Mouse (Mus musculus): ENCODE measurements at regions not wholly inside any gene's neighbourhood (a gene's known extent, or its start where the extent isn't known, plus 50 kb on each side); places are given as distances from the start of the nearest gene placed in this dataset.

DNA sequence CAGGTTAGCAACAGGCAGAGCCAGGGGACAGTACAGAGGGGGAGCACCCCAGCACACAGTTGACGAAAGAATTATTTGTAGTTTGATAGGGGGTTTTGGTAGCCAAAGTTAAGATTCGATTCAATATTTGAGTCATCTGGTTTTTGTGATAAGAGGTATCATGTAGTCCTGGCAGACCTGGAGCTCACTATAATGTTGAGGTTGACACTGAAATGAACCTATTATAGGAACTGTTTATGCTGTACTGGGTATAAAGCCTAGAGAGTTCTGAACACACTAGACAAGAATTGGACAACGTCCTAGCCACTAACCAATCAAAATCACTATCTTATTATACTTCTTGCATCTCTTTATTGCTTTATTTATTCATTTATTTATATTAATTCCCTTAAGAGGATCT, 284.4 kb upstream of the Thbs1 start:
- no peak for DNase-seq

DNA sequence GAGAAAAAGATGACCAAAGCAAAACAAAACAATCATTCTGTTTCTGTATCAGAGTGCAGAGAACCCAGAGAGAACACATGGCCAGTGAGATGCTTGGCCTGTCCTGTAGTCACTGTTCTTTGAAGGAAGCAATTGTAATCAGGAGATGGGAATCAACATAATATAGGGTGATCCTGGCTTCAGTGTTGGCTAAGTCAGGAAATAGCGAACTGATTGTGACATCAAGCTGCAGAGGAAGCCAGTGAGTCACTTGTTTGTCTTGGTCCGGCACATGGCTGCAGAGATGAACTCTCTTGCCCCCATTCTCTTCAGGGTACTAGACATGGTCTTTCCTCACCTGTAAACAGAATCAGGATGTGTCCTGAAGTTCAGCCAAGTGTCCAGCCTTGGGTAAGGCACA, 273.3 kb upstream of the Thbs1 start:
- no peak for DNase-seq

DNA sequence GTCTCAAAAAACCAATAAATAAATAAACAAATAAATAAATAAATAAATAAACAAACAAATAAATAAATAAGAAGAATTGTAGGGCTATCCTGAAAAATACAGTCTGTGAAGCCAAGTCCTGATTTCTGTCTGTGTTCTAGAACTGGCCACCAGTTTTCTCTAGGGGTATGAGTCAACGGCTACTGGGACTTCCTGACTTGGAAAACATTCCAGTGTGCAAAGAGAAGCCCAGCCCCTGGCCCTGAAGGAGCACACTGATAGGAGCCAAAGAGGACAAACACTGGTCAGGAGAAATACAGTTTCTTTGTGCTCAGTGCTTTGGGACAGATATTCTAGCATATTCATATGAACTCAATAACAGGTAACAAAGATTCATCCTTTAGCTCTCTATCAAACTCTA, 271.3 kb upstream of the Thbs1 start:
- no peak for DNase-seq

DNA sequence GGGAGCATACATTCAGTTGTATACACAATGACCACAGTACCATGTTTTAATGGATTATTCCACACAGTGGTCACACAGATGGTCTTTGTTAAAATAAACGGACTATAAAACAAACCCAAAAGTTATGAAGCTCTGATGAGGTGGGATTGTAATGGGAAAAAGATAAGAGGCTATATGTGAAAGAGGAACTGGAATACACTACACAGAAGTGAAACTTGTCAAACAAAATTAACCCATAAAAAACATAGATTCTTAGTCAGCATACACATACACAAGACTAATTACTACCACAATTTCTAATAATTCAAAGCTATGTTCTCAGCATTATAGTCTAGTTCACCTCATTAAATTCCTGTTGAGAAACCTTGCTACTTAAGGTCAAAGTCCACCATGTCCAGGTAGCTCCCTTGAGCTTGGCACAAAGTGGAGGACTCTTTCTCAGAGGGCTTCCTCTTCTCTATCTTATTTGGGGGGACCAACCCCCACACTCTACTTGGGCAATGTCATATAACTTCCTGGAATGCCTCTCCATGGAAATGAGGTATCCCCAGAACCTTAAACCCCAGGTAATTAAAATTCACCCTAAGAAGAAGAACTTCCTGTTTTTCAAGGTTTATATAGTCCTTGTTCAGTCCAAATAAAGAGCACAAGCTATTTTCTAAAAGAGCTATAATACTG, 269.2 kb upstream of the Thbs1 start:
- no peak for DNase-seq

DNA sequence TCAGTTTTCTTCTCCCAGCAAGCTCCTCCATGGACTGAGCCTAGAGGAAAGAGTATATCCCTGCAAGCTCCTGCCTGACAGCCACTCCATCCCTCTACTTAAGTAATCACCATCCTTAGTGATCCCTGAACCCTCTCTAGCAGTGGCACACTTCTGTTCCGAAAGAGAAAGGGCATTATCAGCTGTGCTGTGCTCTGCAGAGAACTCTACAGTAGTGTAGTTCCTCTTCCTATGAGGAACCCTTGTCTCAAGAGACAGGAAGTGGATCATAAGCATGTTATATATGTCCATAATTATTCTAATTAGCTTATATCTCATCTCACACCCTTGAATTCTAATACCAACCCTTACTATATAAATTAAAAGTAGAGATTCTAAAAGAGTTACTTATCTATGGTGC, 259.2 kb upstream of the Thbs1 start:
- no peak for DNase-seq

DNA sequence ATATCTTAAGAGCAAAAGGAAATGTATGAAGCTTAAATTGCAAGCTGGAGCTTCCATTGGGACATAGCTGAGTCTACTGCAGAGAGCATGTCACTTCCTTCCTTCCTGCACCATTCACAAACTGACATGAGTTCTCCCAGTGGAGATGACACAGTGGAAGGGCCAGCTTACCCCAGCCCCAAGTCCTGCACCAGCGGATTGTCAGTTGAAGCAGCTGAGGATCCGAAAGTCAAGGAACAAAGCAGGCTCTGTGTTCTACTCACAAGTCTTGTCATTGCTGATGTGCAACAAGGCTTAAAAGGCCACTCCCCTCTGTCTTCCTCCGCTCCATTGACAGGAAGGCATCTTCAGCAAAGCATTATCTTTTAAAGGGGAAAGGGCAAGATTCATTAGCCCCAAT, 249.4 kb upstream of the Thbs1 start:
- no peak for DNase-seq

DNA sequence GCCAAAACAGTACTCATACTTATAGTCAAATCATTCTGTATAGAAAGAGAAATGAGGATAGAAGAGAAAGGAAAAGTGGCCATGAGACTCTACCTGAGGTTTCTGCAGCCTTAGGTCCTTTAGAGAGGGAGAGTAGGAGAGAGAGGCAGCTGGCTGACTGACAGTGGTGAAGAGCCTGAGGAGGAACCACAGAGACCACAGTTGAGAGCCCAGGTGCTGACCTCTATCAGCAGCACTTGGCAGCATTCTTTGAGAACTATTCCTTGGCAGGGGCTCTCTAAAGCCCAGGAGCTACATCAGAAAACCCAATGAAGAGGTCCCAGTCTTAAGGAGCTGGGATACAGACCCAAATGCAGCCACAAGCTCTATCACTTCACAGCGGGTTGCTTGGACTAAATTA, 246.6 kb upstream of the Thbs1 start:
- no peak for DNase-seq

DNA sequence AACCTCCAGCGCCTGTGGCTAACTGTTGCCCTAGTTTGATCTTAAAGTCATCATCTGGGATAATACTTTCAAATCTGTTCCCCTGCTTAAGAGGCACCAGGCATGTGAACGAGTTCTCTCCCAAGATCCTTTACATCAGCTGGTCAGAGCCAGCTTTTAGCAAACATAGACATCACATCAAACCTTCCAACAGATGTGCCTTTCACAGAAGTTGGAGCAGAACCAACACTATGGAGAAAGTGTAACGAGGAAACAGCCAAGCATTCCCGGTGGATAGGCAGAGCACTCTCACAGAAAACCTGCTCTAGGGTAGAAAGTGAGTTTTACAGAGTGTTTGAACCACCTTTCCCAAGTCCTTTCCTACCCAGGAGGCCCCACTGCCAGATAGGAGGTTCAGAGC, 244.7 kb upstream of the Thbs1 start:
- no peak for DNase-seq

DNA sequence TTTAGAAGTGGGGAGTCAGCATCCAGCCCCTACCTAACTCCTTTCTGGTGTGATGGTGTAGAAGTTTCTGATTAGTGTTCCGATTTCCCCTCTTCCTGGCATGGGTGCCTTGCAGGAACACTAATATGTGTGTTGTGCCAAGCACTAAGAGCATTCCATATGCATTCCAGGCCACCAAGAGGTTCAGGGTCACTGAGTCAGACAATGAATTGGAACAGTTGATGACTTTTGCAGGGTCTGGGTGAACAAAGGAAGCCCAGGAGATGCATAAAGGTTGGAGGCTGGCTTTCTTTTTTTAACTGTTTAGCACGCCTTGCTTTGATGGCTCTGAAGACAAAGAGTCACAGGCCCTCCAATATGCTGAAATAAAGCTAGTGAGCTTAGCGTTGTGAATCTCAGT, 244.3 kb upstream of the Thbs1 start:
- DNase-seq: no peak

DNA sequence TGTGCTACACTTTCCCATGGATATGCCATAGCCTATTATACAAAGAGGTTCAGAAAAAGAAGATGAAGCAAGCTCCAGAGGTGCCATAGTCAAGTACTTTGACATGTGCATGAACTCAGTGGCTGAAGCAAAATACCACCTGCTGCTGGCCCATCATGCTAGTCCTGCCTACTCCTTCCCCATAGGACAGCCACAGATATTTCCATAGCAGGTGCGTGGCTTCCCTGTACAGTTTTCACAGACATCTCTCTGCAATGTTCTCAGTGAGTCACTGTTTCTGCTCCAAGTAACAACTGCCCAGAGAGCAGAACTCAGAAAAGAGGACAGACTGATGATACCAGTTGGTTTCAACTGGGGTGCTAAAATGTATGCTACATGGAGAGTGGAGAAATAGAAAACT, 242.8 kb upstream of the Thbs1 start:
- DNase-seq: no peak

DNA sequence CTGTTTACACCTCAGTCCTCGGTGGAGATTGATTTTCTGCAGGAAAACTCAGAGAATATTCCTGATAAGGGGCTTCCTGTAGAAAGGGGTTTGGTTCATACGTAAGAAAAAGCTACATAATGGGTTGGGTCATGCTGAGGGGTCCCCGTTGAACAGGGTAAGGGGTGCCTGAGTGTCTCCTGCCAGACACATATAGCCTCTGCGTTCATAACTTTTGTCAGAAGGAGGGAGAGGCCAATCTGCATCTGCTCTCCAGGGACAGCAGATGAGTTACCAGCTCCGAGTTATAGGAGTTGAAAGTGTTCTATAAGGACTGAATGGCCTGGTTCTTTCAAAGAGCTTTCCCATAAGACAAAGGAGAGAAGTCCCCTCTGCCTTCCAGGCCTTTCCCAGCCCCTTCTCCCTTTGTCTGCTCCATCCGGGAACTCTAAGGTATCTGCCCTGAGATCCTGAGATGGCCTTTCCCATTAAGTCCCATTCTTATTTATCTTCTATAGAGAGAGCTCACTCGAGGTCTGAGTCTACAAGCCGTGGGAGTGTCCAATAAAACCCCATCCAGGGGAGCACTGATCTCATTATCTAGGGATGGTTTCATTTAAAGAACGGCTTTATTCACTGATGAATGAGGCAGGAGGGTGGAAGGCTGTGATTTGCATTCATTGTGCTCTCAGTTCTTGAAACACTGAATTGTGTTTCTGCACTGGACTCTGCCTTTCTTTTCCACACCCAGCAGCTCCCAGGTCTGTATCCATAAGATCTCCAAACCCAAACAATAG, 240.0 kb upstream of the Thbs1 start:
- DNase-seq: no peak

DNA sequence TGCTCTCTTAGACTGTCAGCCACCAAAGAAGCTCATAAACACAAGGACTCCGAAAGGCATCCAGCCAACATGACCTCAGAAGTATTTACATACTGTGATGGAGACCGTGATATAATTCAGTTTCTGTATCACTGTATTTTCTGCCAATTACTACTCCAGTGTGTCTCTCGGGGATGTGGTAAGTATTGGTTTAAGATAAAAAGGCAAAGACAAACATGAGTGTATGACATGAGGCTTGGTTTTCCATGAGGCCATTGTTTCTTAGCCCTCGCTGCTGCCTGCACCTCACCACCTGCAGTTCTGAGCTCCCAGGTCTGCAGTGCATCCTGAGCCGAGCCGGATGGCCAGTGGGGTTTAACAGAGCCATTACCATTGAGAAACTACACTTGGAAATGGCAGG, 233.9 kb upstream of the Thbs1 start:
- no peak for DNase-seq

DNA sequence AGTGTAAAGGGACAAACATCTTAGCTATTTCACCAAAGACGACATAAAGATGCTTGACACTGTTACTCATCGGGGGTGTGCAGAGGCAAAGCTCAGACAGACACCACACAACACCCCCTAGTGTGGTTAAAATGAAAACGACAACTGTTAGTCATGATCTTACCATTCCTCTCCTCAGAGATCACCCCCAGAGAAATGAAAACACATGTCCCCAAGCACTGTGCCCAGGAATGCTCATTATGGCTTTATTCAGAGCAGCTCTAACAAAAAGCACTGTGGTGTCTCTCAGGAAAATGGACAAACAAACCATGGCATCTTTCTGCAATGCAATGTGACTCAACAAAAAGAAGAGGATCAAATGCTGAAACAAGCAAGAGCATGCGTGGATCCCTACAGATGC, 229.5 kb upstream of the Thbs1 start:
- DNase-seq: no peak

DNA sequence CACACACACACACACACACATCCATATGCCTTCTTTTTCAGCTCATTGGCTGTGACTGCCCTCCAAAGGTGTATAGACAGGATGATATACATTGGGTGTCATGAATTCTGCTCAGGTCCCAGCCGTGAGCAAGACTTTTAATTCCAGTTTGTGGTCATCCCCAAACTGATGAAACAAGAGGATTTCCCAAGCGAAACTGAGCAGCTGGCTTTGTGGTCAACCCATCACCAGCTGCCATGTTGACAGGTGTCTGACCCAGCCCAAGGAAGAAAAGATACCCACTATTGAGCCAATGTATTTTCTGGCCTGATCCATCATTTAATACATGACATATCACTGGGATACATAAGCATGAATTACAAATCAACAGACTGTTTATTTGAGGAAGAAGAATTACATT, 228.8 kb upstream of the Thbs1 start:
- no peak for DNase-seq

DNA sequence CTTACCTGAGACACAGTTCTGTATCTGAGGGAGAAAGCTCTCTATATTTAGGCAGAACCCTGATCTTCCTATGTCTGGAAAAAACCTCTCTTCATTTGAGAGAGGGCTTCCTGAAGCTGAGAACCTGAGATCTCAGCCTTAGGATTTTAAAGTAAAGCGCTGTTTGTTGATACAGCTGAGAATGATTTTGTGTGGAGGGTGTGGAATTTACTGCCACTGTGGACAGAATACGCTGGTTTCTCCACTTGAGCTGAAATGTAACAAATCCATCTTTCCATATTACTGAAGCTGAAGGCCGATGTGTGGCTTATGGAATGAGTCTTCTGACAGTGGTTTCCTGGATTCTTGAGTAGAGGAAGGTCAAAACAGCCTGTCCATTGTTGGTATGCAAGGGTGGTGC, 225.2 kb upstream of the Thbs1 start:
- DNase-seq: no peak

DNA sequence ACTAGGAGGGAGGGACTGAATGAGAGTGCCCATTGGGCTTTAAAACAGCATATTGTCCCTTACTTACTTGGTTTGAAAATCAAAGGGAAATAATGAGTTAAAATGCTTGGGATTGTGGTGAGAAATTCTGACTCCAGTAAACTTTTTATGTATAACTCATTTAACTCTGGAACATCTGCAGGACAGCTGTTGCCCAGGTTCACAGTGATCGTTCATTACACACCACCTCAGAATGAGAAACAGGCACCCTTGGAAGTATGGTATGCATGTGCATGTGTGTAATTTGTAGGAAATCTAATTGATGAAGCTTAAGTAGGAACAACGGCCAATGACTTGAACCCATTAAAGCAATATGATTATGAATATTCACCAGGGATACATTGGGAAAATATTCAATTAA, 210.4 kb upstream of the Thbs1 start:
- no peak for DNase-seq

DNA sequence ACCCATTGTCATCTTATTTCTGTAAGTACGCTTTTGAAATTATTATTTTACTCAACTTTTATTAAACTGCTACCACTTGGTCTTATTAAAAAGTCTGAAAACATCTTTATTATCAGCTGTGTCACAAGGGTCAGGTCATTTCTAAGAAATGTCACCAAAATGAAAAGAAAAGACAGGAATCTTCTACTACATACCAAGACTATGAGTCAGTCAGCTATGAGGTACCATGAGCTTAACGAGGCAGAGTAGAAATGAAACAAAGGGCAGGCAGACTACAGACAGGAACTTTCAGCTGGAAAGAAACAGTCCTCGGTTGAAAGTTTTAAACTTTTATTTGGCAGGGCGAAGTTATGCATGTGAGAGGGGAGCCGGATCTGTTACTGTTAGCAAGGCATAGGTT, 208.8 kb upstream of the Thbs1 start:
- DNase-seq: no peak

DNA sequence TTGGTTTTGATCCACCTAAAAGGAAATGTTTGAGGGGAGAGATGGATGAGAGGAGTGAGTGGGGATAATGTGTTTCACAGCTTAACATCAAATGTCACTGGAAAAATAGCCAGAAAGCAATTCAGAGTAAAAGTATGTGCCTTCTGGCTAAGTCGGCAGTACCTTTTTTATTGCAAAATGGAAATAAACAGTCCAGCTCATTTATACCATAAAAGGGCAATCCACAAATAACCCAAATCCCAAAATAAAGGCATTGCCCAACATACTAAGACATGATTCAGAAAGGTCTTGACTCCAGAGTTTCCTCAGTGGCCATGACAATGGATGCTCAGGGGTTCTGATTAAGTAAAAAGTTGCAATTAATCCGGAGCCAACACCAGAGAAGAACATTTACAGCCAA, 208.0 kb upstream of the Thbs1 start:
- no peak for DNase-seq

DNA sequence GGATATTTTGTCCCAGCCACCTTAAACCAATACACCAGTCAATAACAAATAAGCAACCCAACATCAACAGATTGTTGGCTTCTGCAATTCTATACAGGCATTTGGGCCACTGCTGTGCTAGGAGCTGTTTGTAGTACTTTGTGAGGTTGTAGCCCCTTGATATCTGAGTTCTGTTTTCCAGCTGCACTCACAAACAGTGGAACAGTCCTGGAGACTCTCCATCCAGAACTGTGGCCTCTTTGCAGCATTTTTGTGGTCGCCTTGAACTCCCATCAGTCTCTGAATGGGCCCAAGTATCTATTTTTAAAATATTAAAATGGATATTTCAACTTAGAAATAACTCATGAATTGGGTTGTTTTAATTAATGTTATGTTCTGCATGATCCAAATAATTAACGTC, 205.2 kb upstream of the Thbs1 start:
- no peak for DNase-seq

DNA sequence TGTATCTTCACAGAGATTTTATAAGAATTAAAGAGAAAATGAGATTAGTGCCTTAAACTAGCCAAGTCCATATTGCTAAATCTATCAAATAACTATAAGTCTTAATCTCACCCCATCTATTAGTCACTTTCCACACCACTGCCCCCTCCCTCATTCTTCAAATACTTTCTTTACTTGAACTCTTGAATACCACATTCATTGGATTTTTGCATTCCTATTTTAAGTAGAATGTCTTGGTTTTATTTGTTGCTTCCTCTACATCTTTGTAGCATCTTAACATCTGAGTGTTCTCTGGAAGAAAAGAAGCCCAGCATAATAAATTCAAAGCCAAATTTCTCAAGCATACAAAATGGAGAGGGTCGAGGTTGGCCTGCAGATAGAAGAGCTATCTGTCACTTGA, 200.9 kb upstream of the Thbs1 start:
- no peak for DNase-seq

DNA sequence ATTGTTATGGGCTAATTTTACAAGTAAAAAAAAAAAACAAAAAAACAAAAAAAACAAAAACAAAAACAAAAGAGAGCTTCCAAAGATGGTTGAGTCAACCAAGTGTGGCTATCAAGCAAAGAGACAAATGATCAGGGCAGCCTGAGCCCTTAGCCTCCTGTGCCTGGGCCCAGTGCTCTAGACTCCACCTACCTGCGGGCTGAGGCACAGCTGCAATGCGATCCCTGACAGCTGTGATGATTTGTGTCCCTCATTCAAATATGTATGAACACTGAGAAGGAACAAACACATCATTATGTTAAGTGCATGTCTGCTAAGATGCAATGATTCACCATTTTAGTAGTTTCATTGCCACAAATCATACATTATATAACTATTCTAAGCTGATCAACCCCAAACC, 199.0 kb upstream of the Thbs1 start:
- DNase-seq: no peak

DNA sequence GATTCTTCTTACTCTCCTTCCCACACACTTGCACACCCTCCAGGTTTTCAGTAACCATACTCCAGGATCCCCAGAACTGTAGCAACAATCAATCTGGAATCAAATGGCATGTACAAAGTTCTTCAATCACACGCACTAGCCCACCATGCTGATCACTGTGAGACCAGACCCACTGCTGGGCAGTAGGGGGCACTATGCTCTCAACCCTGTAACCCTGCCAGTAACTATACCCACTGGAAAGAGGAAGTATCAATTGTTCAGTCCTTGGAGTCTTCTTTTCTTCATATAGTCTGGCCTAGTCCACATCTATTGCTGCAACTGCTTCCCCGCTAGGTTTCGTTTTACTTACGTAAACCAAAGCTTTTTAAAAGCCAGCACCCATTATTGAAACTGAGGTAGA, 197.8 kb upstream of the Thbs1 start:
- no peak for DNase-seq

DNA sequence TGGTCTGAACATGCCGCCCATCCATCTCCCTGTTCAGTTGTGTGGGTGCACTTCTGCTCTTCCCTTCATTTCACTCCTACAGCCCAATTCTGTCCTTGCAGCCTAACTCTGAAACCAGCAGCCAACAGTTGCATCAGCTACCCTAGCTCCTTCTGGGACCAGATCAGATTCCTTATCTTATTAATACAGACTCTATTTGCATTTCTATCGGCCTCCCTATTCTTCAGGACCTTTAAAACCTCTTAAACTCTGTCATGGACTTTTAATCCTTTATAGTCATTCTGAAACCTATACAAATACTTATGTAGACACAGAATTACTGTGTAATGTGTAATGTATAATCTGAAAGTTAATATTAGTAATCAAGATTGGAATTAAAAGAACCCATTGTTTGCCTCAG, 195.9 kb upstream of the Thbs1 start:
- DNase-seq: no peak

DNA sequence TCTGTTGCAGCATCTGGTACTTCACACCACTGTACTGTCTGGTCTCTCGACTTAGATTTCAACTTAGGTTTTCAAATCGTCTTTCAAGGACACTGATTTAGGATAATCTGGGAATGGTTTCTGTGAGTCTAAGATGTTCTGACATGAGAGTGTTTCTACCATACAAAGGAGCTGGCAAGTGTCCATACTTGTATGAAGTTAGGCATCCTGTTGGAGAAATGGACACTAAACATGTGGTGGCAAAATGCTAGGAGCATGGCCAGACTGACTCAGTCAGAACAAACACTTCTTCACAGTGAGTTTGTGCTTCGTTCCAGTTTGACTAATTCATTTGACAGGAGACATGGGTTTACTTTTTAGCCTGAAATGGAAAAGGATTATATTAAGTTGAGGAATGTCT, 194.5 kb upstream of the Thbs1 start:
- DNase-seq: no peak

DNA sequence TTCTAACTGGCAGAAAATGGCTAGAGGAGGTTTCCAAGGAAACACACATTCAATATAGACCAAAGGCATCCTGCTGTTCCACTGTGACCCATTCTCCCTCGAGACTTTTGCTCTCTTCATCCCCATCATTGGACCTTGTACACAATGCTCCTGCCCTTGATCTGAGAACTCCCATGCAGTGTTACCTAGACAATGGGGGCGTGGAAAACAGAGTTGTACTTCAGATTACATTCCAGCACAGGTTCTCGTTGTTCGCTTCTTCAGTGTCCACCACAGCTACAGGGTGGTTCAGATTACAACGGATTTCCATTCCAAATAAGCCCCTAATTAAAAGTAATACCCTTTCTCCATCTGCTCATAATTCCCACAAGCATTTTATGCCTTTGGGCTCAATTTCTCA, 186.8 kb upstream of the Thbs1 start:
- no peak for DNase-seq
